Mouse (Mus musculus) thymus, adult 2 months (tissue): ENCODE measurements at regions not wholly inside any gene's neighbourhood (a gene's known extent, or its start where the extent isn't known, plus 50 kb on each side); places are given as distances from the start of the nearest gene placed in this dataset.

Source experiments
- DNase-seq: peaks from one replicate; pipeline ENCODE4 v3.0.0; 2021
- H3K27ac ChIP-seq: fragments of 200-500 bp; 2 replicates; pipeline ENCODE4 v1.5.1; 2012; ENCODE audit warnings: low read length, control low read depth; ENCODE audit not compliant: control insufficient read depth, insufficient read depth
- H3K27me3 ChIP-seq: fragments of 200-500 bp; 2 replicates; pipeline ENCODE4 v1.6.1; 2012; ENCODE audit warnings: mild to moderate bottlenecking, low read length, moderate library complexity, mixed read lengths; ENCODE audit not compliant: control insufficient read depth, insufficient read depth
- H3K36me3 ChIP-seq: fragments of 200-500 bp; 2 replicates; pipeline ENCODE4 v1.6.1; 2012; ENCODE audit warnings: mild to moderate bottlenecking, low read length, moderate library complexity; ENCODE audit not compliant: control insufficient read depth, insufficient read depth
- H3K4me1 ChIP-seq: fragments of 200-500 bp; replicated peaks from 2 replicates; pipeline ENCODE4 v1.6.1; 2012; ENCODE audit warnings: low read length; ENCODE audit not compliant: control insufficient read depth, insufficient read depth
- H3K4me3 ChIP-seq: fragments of 200-500 bp; 2 replicates; pipeline ENCODE4 v1.5.1; 2012; ENCODE audit warnings: mild to moderate bottlenecking, low read length, control low read depth, moderate library complexity; ENCODE audit not compliant: control insufficient read depth, insufficient read depth
- CTCF ChIP-seq: fragments of 200-500 bp; IDR thresholded peaks from 2 replicates; pipeline ENCODE4 v1.5.1; 2012; ENCODE audit warnings: mild to moderate bottlenecking, control low read depth, low read length, moderate library complexity, borderline replicate concordance; ENCODE audit not compliant: control insufficient read depth, poor library complexity, insufficient read depth; ENCODE audit errors: extremely low read depth
- POLR2A ChIP-seq: fragments of 200-500 bp; IDR thresholded peaks from 2 replicates; pipeline ENCODE4 v1.6.1; 2012; ENCODE audit warnings: mild to moderate bottlenecking, low read length, control low read depth, moderate library complexity; ENCODE audit not compliant: control insufficient read depth, poor library complexity, insufficient read depth; ENCODE audit errors: extremely low read depth
- WGBS: fragments of 180-500 bp; shearing (Covaris S2); methylation state at CpG from one replicate; pipeline ENCODE4 v1.1.7; 2018; 5-methylcytosine and 5-hydroxymethylcytosine counted together

DNA sequence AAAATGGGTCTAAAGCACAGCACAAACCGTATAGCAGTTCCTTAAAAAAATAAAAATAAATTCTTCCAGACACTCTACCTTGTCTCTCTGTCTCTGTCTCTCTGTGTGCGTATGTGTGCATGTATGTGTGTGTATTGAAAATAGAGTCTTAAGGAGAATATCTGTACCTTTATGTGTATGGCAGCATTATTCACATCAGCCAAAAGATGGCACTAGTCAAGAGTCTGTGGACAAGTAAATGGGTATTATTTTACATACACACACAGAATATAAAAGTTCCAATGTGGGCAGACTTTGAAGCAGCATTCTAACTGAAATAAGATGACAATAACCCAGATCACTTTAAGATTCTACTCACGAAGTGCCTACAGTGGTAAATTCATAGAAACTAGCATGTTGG, 249.3 kb downstream of the Tex13c3 start:
- 92% methylated on average over 3 of the region's 3 CpGs for WGBS
- no peaks in the 10 kb centered on the region for H3K36me3 ChIP-seq
- no peak overlapping the region for H3K4me3 ChIP-seq
- H3K4me1 ChIP-seq, result peaks cover 1% of the 10 kb centered on the region; the same call in 1 of the 2 replicates
- no peak overlapping the region for H3K27ac ChIP-seq
- TF ChIP-seq CTCF (no peak), POLR2A (no peak)
- H3K27me3 ChIP-seq, result no peaks in the 10 kb centered on the region
- DNase-seq, result no peak

DNA sequence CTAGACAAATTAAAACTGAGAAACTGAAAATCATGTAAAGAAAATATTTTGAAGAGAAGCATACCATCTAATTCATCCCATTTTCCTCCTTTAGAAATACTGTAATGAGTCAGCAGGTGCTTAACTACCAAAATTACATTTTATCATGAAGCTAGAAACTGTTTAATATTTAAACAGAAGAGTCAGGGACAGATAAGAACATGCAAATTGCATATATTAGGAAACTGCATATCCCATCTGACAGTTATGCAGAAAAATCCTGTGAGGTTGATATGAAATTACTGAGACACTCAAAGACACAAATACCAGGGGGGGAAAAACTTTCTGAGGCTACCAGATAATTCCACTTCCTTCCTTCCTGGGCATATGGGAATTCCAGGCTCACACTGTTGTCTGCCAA, 257.8 kb downstream of the Tex13c3 start:
- no peak for DNase-seq
- H3K27ac ChIP-seq, result no peak overlapping the region
- no peaks in the 10 kb centered on the region for H3K27me3 ChIP-seq
- H3K4me1 ChIP-seq, result no peaks in the 10 kb centered on the region
- TF ChIP-seq POLR2A (no peak), CTCF (no peak)
- no peak overlapping the region for H3K4me3 ChIP-seq
- no peaks in the 10 kb centered on the region for H3K36me3 ChIP-seq

DNA sequence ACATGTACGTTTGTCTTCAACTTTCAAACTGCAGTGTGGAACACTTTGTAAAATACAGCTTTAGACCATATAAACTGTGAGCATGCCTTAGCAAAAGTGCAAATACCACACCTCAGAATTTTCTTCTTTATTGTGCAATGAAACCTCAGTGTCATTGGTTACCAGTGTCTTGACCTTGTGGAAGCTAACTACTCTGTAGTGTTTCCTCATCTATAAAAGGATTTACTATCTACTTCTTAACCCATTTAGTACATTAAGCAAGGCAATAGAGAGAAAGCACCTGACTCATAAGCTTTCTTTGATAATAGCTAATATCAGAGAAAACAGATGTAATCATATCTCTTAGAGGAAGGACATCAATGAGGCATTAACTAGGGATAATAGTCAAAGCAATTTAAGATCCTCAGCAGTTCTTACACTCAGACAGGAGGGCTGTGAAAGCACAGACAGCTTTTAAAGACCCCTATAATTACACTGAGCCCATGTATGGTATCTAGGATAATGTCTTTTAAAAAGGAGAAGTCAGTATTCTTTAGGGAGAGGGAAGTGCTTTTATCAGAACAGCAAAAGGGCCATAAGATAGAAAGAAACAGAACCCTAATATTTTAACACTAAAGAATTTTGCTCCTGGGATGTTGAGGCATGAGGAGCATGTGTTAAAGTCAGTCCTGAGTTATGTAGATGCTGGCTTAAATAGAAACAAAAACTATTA, 260.2 kb downstream of the Tex13c3 start:
- H3K4me3 ChIP-seq, result no peak overlapping the region
- no peaks in the 10 kb centered on the region for H3K27me3 ChIP-seq
- H3K27ac ChIP-seq, result no peak overlapping the region
- WGBS, result 93% methylated on average over 1 of the region's 1 CpGs
- no peaks in the 10 kb centered on the region for H3K36me3 ChIP-seq
- TF ChIP-seq POLR2A (no peak), CTCF (no peak)
- H3K4me1 ChIP-seq, result no peaks in the 10 kb centered on the region
- DNase-seq, result no peak

DNA sequence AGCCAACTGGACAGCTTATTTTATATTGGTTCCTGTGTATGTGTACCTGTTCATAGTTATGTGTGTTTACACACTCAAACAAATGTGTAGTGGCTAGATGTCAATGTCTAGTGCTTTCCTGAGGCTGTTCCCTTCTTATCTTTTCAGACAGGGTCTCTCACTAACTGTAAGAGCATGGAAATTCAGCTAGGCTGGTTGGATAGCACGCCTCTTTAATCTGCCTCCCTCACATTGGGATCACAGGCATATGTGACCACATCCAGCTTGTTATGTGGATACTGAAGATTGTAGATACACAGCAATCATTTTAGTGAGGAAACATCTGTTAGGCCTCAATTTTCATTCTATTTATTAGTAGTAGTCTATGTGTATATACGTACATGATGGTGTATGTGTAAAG, 261.4 kb downstream of the Tex13c3 start:
- WGBS, result 83% methylated on average over 2 of the region's 2 CpGs
- no peak overlapping the region for H3K4me3 ChIP-seq
- no peak for DNase-seq
- no peak for TF ChIP-seq POLR2A
- TF ChIP-seq CTCF, result no peak
- H3K27ac ChIP-seq, result no peak overlapping the region
- no peaks in the 10 kb centered on the region for H3K27me3 ChIP-seq
- no peaks in the 10 kb centered on the region for H3K36me3 ChIP-seq
- no peaks in the 10 kb centered on the region for H3K4me1 ChIP-seq

DNA sequence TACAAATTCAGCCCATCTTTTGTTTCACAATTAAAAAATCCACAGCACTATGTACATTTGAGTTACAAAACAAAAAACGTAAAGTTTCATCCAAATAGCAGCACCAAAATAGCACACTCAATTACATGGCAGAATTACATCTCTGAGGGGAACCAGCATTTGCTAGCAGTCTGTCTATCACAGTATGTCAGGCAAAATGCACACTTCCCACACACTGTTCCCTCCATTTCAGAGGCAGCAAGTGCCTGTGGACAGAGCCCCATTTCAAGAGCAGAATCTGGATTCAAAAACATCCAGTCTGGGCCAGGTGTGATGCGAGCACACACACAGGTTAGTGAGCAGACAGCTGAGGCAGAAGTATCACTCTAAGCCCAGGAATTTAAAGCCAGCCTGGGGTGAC, 261.8 kb downstream of the Tex13c3 start:
- TF ChIP-seq CTCF, result no peak
- TF ChIP-seq POLR2A, result no peak
- Histone ChIP-seq H3K4me1 (no peaks in the 10 kb centered on the region), H3K27ac (no peak overlapping the region), H3K4me3 (no peak overlapping the region), H3K36me3 (no peaks in the 10 kb centered on the region), H3K27me3 (no peaks in the 10 kb centered on the region)
- WGBS, result 98% methylated on average over 2 of the region's 2 CpGs
- DNase-seq, result no peak

DNA sequence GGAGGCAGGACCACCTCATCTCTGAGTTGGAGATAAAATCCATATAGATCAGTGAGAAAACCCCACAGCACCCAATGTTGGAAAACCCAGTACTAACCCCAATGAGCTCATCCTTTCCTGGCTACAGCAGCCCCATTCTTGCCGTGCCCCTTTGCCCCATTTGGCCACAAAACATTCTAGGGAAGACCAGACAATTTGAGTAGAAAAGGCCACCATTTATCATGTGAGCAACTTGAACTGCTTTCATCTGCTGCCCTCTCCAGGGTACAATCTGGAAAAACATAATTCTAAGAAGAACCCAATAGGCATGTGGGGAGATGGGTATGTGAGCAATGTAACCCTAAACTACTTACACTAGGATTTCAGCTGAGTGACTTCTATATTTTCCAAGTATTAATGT, 274.7 kb downstream of the Tex13c3 start:
- Histone ChIP-seq H3K4me1 (no peaks in the 10 kb centered on the region), H3K4me3 (no peak overlapping the region), H3K36me3 (no peaks in the 10 kb centered on the region), H3K27ac (no peak overlapping the region), H3K27me3 (no peaks in the 10 kb centered on the region)
- DNase-seq, result no peak
- WGBS, result 61% methylated on average over 1 of the region's 1 CpGs
- no peak for TF ChIP-seq CTCF
- TF ChIP-seq POLR2A, result no peak

DNA sequence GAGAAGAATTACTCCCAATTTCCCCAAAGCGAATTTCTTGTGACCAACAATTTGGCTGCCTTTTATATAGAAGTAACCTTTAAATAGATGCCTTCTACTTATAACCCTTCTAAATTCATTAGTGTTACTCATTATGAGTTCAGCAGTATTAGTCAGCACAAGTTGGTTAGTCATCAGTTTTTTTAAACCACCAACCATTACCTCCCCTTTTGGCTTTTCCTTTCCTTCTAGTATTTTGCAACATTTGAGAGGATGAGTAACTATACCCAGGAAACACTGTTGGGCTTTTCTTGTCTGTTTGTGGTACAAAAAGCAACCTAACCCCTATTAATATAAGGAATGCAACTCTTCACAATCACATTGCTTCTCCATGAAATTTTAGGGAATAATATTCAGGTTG, 278.6 kb downstream of the Tex13c3 start:
- Histone ChIP-seq H3K4me3 (no peak overlapping the region), H3K4me1 (no peaks in the 10 kb centered on the region), H3K27ac (no peak overlapping the region), H3K36me3 (no peaks in the 10 kb centered on the region), H3K27me3 (no peaks in the 10 kb centered on the region)
- DNase-seq, result no peak
- TF ChIP-seq POLR2A (no peak), CTCF (no peak)
- WGBS, result 94% methylated on average over 1 of the region's 1 CpGs
